8 mouse cellular contexts compared by ENCODE assay signal in the genomic region with DNA sequence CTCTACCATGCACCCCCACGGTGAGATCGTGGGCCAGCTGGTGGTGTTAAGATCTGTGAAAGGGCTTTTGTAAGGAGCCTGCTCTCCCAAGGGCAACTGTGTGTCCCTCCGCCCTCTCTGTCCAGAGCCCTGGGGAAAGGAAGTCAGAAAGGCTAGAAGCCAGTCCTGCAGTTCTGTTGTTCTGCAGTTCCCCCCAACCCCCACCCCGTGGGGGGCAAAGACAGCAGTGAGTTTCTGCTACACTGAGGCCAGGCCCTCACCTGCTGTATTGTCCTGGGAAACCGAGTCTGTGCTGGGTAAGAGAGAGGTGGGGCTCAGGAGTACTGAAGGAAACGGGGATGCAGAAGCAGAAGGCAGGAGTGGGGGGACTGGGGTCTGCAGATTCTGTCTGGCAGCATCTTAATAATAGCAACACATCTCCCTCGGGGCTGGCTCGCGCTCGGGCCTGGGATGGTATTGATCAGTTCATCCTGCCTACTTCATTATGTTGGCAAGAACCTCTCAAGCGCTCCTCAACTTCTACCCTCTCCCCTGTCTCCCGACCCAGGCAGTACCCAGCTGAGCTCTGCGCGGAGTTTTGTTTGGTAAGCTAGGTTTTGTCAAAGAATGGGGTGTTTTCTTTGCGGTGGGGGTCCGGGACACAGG. TPM values are rescaled to one million over a fixed set of nuclear protein-coding genes. Genes with fewer than 3 reads are reported as not detected.
A peak's percentile ranks its signal among the peaks of the same experiment; 100 is the strongest.
DNase-seq lines count a peak whose midpoint lies in the region; ATAC-seq and TF ChIP-seq lines count a peak whose summit lies in the region.

A gene (plus strand): TSS at position 336 of the 645 bp plus-strand sequence.

- peak within 1 kb of the TSS; percentile 30 for H3K9ac ChIP-seq in kidney, embryonic 16.5 days (replicated peaks; ENCODE audit: low read length)
- H3K9ac ChIP-seq in forebrain, embryonic 11.5 days (ENCODE audit: low read length) = peak within 1 kb of the TSS; percentile 55
- H3K9ac ChIP-seq in limb, embryonic 11.5 days (ENCODE audit: low read length) = no peak within 1 kb of the TSS

- WGBS in kidney, embryonic 16.5 days = 1% methylated on average over 16 of the region's 16 CpGs
- WGBS in forebrain, embryonic 11.5 days = 2% methylated on average over 16 of the region's 16 CpGs
- WGBS in limb, embryonic 11.5 days = 2% methylated on average over 16 of the region's 16 CpGs
- WGBS in small intestine, adult 2 months = 8% methylated on average over 16 of the region's 16 CpGs

- peaks cover 53% of the 10 kb centered on the region for H3K27me3 ChIP-seq in kidney, embryonic 16.5 days (ENCODE audit: insufficient read depth, low read length)
- peaks cover 30% of the 10 kb centered on the region for H3K27me3 ChIP-seq in forebrain, embryonic 11.5 days (ENCODE audit: control insufficient read depth, insufficient read depth, low read length)
- peaks cover 41% of the 10 kb centered on the region for H3K27me3 ChIP-seq in limb, embryonic 11.5 days (ENCODE audit: control insufficient read depth, insufficient read depth, low read length)
- H3K27me3 ChIP-seq in small intestine, adult 2 months (ENCODE audit: control insufficient read depth, insufficient read depth, low read length) = peaks cover 29% of the 10 kb centered on the region

- no peak for DNase-seq in kidney, postnatal 10 days
- peak; percentile 61 for DNase-seq in brain, adult 2 months (ENCODE audit: low read depth, low spot score)
- DNase-seq in forebrain, embryonic 11.5 days (ENCODE audit: low spot score) = peak; percentile 52
- DNase-seq in limb, embryonic 11.5 days (ENCODE audit: low spot score) = peak; percentile 38
- DNase-seq in urinary bladder, adult 18-20 months (ENCODE audit: low spot score in 2 of 2) = no peak
- no peak for DNase-seq in gastrocnemius, adult 8-10 months (ENCODE audit: low spot score in 2 of 2)

- peak within 1 kb of the TSS; percentile 87 for H3K4me2 ChIP-seq in kidney, embryonic 16.5 days (replicated peaks; ENCODE audit: low read depth, low read length)
- peak within 1 kb of the TSS; percentile 99 for H3K4me2 ChIP-seq in forebrain, embryonic 11.5 days (ENCODE audit: low read depth, low read length, severe bottlenecking)
- H3K4me2 ChIP-seq in limb, embryonic 11.5 days (ENCODE audit: low read depth, severe bottlenecking) = peak within 1 kb of the TSS; percentile 96

- peak; percentile 21; the same call in 1 of the 2 replicates for ATAC-seq in kidney, embryonic 16.5 days (ENCODE audit: low FRiP score, low TSS enrichment)
- ATAC-seq in forebrain, embryonic 11.5 days (replicated peaks; ENCODE audit: low FRiP score) = 0 out of 2 replicates have a peak, but pooled peaks have one; percentile 2
- no peak for ATAC-seq in limb, embryonic 11.5 days (ENCODE audit: insufficient number of reproducible peaks, low FRiP score, low TSS enrichment, low read depth)

- no peak for TF ChIP-seq CTCF in small intestine, adult 2 months (IDR thresholded peaks at IDR 0.05; ENCODE audit: extremely low read depth, insufficient read length, insufficient replicate concordance, low read depth, low read length)

- H3K9me3 ChIP-seq in kidney, embryonic 16.5 days (ENCODE audit: low read length) = no peaks in the 10 kb centered on the region
- H3K9me3 ChIP-seq in forebrain, embryonic 11.5 days (ENCODE audit: control insufficient read depth, low read length) = no peaks in the 10 kb centered on the region
- no peaks in the 10 kb centered on the region for H3K9me3 ChIP-seq in limb, embryonic 11.5 days (ENCODE audit: control insufficient read depth, low read length)

- H3K27ac ChIP-seq in kidney, embryonic 16.5 days (ENCODE audit: low read length) = no peak within 1 kb of the TSS
- H3K27ac ChIP-seq in forebrain, embryonic 11.5 days (ENCODE audit: low read depth, low read length) = no peak within 1 kb of the TSS
- no peak within 1 kb of the TSS for H3K27ac ChIP-seq in limb, embryonic 11.5 days (replicated peaks; ENCODE audit: low read depth, low read length)
- no peak within 1 kb of the TSS for H3K27ac ChIP-seq in small intestine, adult 2 months (ENCODE audit: insufficient read depth, low read depth, low read length)

- no peaks in the 10 kb centered on the region for H3K36me3 ChIP-seq in kidney, embryonic 16.5 days (ENCODE audit: insufficient read depth, low read length)
- no peaks in the 10 kb centered on the region for H3K36me3 ChIP-seq in forebrain, embryonic 11.5 days (ENCODE audit: control insufficient read depth, insufficient read depth, low read length)
- H3K36me3 ChIP-seq in limb, embryonic 11.5 days (ENCODE audit: control insufficient read depth, insufficient read depth, low read length) = no peaks in the 10 kb centered on the region
- no peaks in the 10 kb centered on the region for H3K36me3 ChIP-seq in small intestine, adult 2 months (ENCODE audit: control insufficient read depth, insufficient read depth, low read length)

- H3K4me3 ChIP-seq in kidney, embryonic 16.5 days (ENCODE audit: low read length) = peak within 1 kb of the TSS; percentile 61
- H3K4me3 ChIP-seq in forebrain, embryonic 11.5 days (ENCODE audit: low read depth, low read length) = peak within 1 kb of the TSS; percentile 58
- H3K4me3 ChIP-seq in limb, embryonic 11.5 days (ENCODE audit: low read depth, low read length) = peak within 1 kb of the TSS; percentile 46
- H3K4me3 ChIP-seq in small intestine, adult 2 months (ENCODE audit: low read depth, low read length) = peak within 1 kb of the TSS; percentile 58

- peaks cover 9% of the 10 kb centered on the region for H3K4me1 ChIP-seq in kidney, embryonic 16.5 days (ENCODE audit: insufficient read depth, low read length)
- H3K4me1 ChIP-seq in forebrain, embryonic 11.5 days (replicated peaks; ENCODE audit: control insufficient read depth, insufficient read depth, low read length) = peaks cover 2% of the 10 kb centered on the region; the same call in 1 of the 2 replicates
- H3K4me1 ChIP-seq in limb, embryonic 11.5 days (ENCODE audit: control insufficient read depth, insufficient read depth, low read length) = peaks cover 2% of the 10 kb centered on the region; the same call in 1 of the 2 replicates
- H3K4me1 ChIP-seq in small intestine, adult 2 months (ENCODE audit: control insufficient read depth, insufficient read depth, insufficient read length, low read length) = no peaks in the 10 kb centered on the region

- no peak for TF ChIP-seq POLR2A in small intestine, adult 2 months (IDR thresholded peaks at IDR 0.05; ENCODE audit: low read depth, low read length)

RNA-seq across cellular contexts. Expression of the gene that starts here (rescaled TPM):
- polyA plus RNA-seq in kidney, embryonic 16.5 days (2015; fragmentation: Nextera tagmentation; extraction: Ambion mirVana) = 0.02 and 0.09 TPM in 2 replicates
- polyA plus RNA-seq in forebrain, embryonic 11.5 days (2014; fragmentation: Nextera tagmentation; extraction: Ambion mirVana) = 0.05 and 0.20 TPM in 2 replicates
- not detected in 2 replicates for polyA plus RNA-seq in limb, embryonic 11.5 days (2014; fragmentation: Nextera tagmentation; extraction: Ambion mirVana)
- 0.46 and 0.48 TPM in 2 replicates for polyA plus RNA-seq in small intestine, adult 2 months (2012; rRNA removed)
- 1 to 10 TPM in 2 of 4 experiments, under 1 TPM in 2; 0.82 to 1.5 (median 1.1) TPM for total RNA-seq in gastrocnemius, adult 8-10 months (2022)

Comparison
In these comparisons a context has a peak if more than half of its experiments do, and no peak if none do; other contexts are left out.
1. Peak in ATAC-seq, H3K4me3 ChIP-seq, H3K9ac ChIP-seq and H3K4me2 ChIP-seq in kidney, embryonic 16.5 days; RNA of the gene not detected or under 1 TPM.
2. Peak in DNase-seq, ATAC-seq, H3K4me3 ChIP-seq, H3K9ac ChIP-seq and H3K4me2 ChIP-seq in forebrain, embryonic 11.5 days; RNA of the gene not detected or under 1 TPM.
3. Peak in DNase-seq, H3K4me3 ChIP-seq and H3K4me2 ChIP-seq in limb, embryonic 11.5 days; RNA of the gene not detected or under 1 TPM.